Mouse (Mus musculus) thymus, adult 2 months (tissue): ENCODE measurements around the gene Rere.

Source experiments
- CTCF ChIP-seq: fragments of 200-500 bp; IDR thresholded peaks from 2 replicates; pipeline ENCODE4 v1.5.1; 2012; ENCODE audit warnings: mild to moderate bottlenecking, control low read depth, low read length, moderate library complexity, borderline replicate concordance; ENCODE audit not compliant: control insufficient read depth, poor library complexity, insufficient read depth; ENCODE audit errors: extremely low read depth
- POLR2A ChIP-seq: fragments of 200-500 bp; IDR thresholded peaks from 2 replicates; pipeline ENCODE4 v1.6.1; 2012; ENCODE audit warnings: mild to moderate bottlenecking, low read length, control low read depth, moderate library complexity; ENCODE audit not compliant: control insufficient read depth, poor library complexity, insufficient read depth; ENCODE audit errors: extremely low read depth

- TF ChIP-seq POLR2A (no peak), CTCF (no peak)
These were observed 91.2 kb downstream of the Rere start for GRCm38 (mm10) chr4:150372631-150373041.
